Mouse (Mus musculus) lung, adult 2 months (tissue): ENCODE measurements around the gene Tle3.

Experiments used
- CTCF ChIP-seq: fragments of 200-500 bp; IDR thresholded peaks from 2 replicates; pipeline ENCODE4 v1.5.1; 2011; ENCODE audit warnings: mild to moderate bottlenecking, low read length, control low read depth; ENCODE audit not compliant: insufficient read depth
- POLR2A ChIP-seq: fragments of 200-500 bp; IDR thresholded peaks from 2 replicates; pipeline ENCODE4 v1.6.1; 2011; ENCODE audit warnings: low read depth, mild to moderate bottlenecking, control low read depth, low read length, borderline replicate concordance; ENCODE audit errors: extremely low read depth

DNA sequence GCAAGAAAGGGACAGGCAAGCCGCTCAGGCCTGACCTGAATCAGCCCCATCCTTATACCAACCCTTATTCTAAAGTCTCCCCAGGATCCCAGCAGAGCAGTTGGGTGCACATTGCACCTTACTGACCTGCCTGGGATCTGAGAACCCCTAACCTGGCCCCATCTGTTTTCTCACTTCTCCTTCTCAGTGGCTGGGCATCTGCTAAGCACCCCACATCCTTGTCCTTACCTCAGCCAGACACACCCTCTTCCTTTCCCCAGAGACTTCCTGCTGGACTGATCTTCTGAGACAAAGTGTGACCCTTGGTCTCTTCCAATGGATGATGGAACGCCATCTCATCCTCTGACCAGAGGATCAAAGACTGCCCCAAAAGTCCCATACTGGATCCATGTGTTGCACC, 74.8 kb downstream of the Tle3 start:
- no peak for TF ChIP-seq CTCF
- TF ChIP-seq POLR2A: no peak
